Mouse (Mus musculus) midbrain, embryonic 13.5 days (tissue): ENCODE data around the gene Kri1. TPM values are rescaled to one million over a fixed set of nuclear protein-coding genes. Genes with fewer than 3 reads are reported as not detected.
"Not testable (repeated sequence)": the region's sequence is repeated elsewhere in the genome, so short reads cannot be mapped to it uniquely, and the experiment has no call there.

ENCODE experiments used
- ATAC-seq: fragments of 200-750 bp; cut with Nextera tagmentation; 2 replicates; pipeline ENCODE4 v1.8.0; 2017; ENCODE audit warnings: mild to moderate bottlenecking, moderate TSS enrichment, moderate library complexity
- H3K27ac ChIP-seq: fragments of 300-500 bp; sonication (generic); 2 replicates; pipeline ENCODE4 v1.5.1; 2015; ENCODE audit warnings: inconsistent platforms, mild to moderate bottlenecking, moderate library complexity
- H3K27me3 ChIP-seq: fragments of 300-500 bp; sonication (generic); 2 replicates; pipeline ENCODE4 v1.6.1; 2015; ENCODE audit warnings: mild to moderate bottlenecking, inconsistent platforms
- H3K36me3 ChIP-seq: fragments of 300-500 bp; sonication (generic); 2 replicates; pipeline ENCODE4 v1.6.1; 2015; ENCODE audit warnings: mild to moderate bottlenecking, inconsistent platforms
- H3K4me1 ChIP-seq: fragments of 300-500 bp; sonication (generic); replicated peaks from 2 replicates; pipeline ENCODE4 v1.6.1; 2015; ENCODE audit warnings: inconsistent platforms
- H3K4me2 ChIP-seq: fragments of 300-500 bp; sonication (generic); replicated peaks from 2 replicates; pipeline ENCODE4 v1.6.1; 2015; ENCODE audit warnings: moderate library complexity, mild to moderate bottlenecking, inconsistent platforms
- H3K4me3 ChIP-seq: fragments of 300-500 bp; sonication (generic); replicated peaks from 2 replicates; pipeline ENCODE4 v1.5.1; 2015; ENCODE audit warnings: mild to moderate bottlenecking, inconsistent platforms
- H3K9ac ChIP-seq: fragments of 300-500 bp; sonication (generic); replicated peaks from 2 replicates; pipeline ENCODE4 v1.6.1; 2015; ENCODE audit warnings: mild to moderate bottlenecking, inconsistent platforms
- H3K9me3 ChIP-seq: fragments of 300-500 bp; sonication (generic); 2 replicates; pipeline ENCODE4 v1.6.1; 2016; ENCODE audit warnings: mild to moderate bottlenecking, inconsistent platforms
- WGBS: fragments of 180-500 bp; shearing (Covaris S2); methylation state at CpG from one replicate; pipeline ENCODE4 v1.1.7; 2015; 5-methylcytosine and 5-hydroxymethylcytosine counted together
- polyA plus RNA-seq: library from polyadenylated mRNA; unstranded; fragments of >200 nt; fragmentation: Nextera tagmentation; extraction: Ambion mirVana; gene quantifications from 2 replicates; pipeline ENCODE4 v1.2.1, GENCODE M21; 2015

The Kri1 gene
- polyA plus RNA-seq, 1 experiment from 2014 or later: 21.6 TPM

DNA sequence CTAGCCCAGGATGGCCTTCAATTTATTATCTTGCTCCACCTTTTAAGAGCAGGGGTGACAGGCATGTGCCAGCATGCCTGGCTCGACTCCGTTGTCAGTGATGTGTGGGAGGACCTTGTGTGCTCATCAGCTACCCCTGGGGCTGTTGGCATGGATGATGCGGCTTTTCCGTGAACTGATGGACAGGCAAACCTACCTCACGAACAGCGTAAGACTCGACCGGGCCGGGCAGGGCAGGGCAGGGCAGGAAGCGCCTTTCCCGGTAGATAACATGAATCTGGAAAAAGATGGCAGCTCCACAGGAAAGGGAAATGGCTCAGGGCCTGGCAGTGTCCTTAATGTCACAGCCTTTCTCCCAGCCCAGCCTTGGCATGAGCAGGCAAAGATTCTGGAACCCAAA, 36.5 kb upstream of the Kri1 start:
- no peak overlapping the region for H3K4me2 ChIP-seq
- no peak overlapping the region for H3K27ac ChIP-seq
- WGBS: 95% methylated on average over 11 of the region's 11 CpGs
- no peak overlapping the region for H3K4me3 ChIP-seq
- H3K27me3 ChIP-seq: no peaks in the 10 kb centered on the region
- ATAC-seq: no peak
- no peak overlapping the region for H3K9ac ChIP-seq
- no peaks in the 10 kb centered on the region for H3K9me3 ChIP-seq
- H3K4me1 ChIP-seq: peaks cover 24% of the 10 kb centered on the region
- H3K36me3 ChIP-seq: 0 out of 2 replicates have a peak, but pooled peaks cover 3% of the 10 kb centered on the region

GRCm38 (mm10) chr9:21322917-21323297, 35.1 kb upstream of the Kri1 start:
- H3K9ac ChIP-seq, H3K27ac ChIP-seq, H3K27me3 ChIP-seq, H3K9me3 ChIP-seq, H3K36me3 ChIP-seq, H3K4me2 ChIP-seq, ATAC-seq, H3K4me3 ChIP-seq: not testable (repeated sequence)
- WGBS: 93% methylated on average over 8 of the region's 8 CpGs
- peaks cover 24% of the 10 kb centered on the region for H3K4me1 ChIP-seq

- no peaks in the 10 kb centered on the region for H3K9me3 ChIP-seq
- no peaks in the 10 kb centered on the region for H3K27me3 ChIP-seq
- H3K4me3 ChIP-seq: peak overlapping the region; percentile 78; the same call in 1 of the 2 replicates
- peak overlapping the region; percentile 93 for H3K4me2 ChIP-seq
- H3K9ac ChIP-seq: peak overlapping the region; percentile 80; the same call in 1 of the 2 replicates
- ATAC-seq: no peak
- H3K4me1 ChIP-seq: peaks cover 24% of the 10 kb centered on the region
- H3K27ac ChIP-seq: no peak overlapping the region
- 85% methylated on average over 19 of the region's 19 CpGs for WGBS
- 0 out of 2 replicates have a peak, but pooled peaks cover 3% of the 10 kb centered on the region for H3K36me3 ChIP-seq
Measured at GRCm38 (mm10) chr9:21322211-21322916, 34.6 kb upstream of the Kri1 start.

DNA sequence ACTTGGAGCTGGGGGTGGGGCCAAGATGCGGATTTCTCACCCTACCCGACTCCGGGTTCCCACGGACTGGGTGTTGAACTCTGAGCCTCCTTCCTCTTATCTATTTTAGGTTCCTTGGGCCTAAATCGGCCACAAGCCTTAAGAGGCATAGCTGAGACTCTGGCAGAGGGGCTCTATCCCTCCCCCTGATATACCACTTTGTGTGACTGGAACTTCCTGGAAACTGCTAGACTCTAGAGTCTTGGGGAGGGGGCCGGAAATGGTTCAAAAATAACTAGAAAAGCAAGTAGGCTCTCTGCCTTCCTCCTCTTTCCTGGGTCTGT, 33.7 kb upstream of the Kri1 start:
- ATAC-seq: no peak
- Histone ChIP-seq H3K36me3 (0 out of 2 replicates have a peak, but pooled peaks cover 3% of the 10 kb centered on the region), H3K9ac (peak overlapping the region; percentile 80), H3K27me3 (no peaks in the 10 kb centered on the region), H3K27ac (no peak overlapping the region), H3K4me1 (peaks cover 24% of the 10 kb centered on the region), H3K4me2 (peak overlapping the region; percentile 93), H3K9me3 (no peaks in the 10 kb centered on the region), H3K4me3 (peak overlapping the region; percentile 78)
- WGBS: 20% methylated on average over 6 of the region's 6 CpGs

- Histone ChIP-seq H3K36me3 (0 out of 2 replicates have a peak, but pooled peaks cover 3% of the 10 kb centered on the region), H3K4me1 (peaks cover 24% of the 10 kb centered on the region), H3K9me3 (no peaks in the 10 kb centered on the region), H3K9ac (peak within 1 kb of the TSS; percentile 80), H3K27me3 (no peaks in the 10 kb centered on the region), H3K4me2 (peak within 1 kb of the TSS; percentile 93), H3K4me3 (peak within 1 kb of the TSS; percentile 78), H3K27ac (peak within 1 kb of the TSS; percentile 61)
- ATAC-seq: peak; percentile 93
- WGBS: under 1% methylated on average over 52 of the region's 52 CpGs
Measured at GRCm38 (mm10) chr9:21320619-21321512, 33.1 kb upstream of the Kri1 start, which contains the start of gene Slc44a2. TSS of gene Slc44a2 (plus strand) at chr9:21320698.

DNA sequence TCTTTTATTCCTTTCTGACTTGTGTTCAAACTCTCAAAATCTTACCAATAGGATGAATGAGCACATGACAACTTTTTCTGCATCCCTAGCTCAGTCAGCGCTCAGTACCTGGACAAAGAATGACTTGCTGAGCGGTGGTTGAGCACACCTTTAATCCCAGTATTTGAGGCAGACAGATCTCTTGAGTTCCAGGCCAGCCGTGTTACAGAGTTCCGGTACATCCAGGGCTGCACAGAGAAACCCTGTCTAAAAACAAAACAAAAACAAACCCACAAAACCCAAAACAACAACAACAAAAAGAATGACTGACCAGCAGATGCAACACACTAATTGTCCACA, 32.5 kb upstream of the Kri1 start:
- Histone ChIP-seq H3K27me3 (no peaks in the 10 kb centered on the region), H3K9ac (peak overlapping the region; percentile 80), H3K27ac (no peak overlapping the region), H3K4me3 (peak overlapping the region; percentile 78), H3K4me1 (peaks cover 24% of the 10 kb centered on the region), H3K4me2 (peak overlapping the region; percentile 93), H3K36me3 (0 out of 2 replicates have a peak, but pooled peaks cover 3% of the 10 kb centered on the region), H3K9me3 (no peaks in the 10 kb centered on the region)
- WGBS: 25% methylated on average over 4 of the region's 4 CpGs
- peak; percentile 72 for ATAC-seq

DNA sequence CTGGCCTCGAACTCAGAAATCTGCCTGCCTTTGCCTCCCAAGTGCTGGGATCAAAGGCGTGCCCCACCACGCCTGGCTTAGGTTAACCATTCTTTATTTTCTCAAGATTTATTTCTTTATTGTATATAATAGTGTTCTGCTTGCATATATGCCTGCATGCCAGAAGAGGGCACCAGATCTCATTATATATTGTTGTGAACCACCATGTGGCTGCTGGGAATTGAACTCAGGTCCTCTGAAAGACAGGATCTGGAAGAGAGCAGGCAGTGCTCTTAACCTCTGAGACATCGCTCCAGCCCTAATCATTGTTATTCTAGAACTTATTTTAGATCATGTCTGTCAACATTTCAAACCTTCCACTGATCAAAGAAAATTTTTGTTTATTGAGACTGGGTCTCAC, 31.7 kb upstream of the Kri1 start:
- no peaks in the 10 kb centered on the region for H3K9me3 ChIP-seq
- no peaks in the 10 kb centered on the region for H3K27me3 ChIP-seq
- H3K27ac ChIP-seq: no peak overlapping the region
- H3K9ac ChIP-seq: no peak overlapping the region
- no peak overlapping the region for H3K4me3 ChIP-seq
- WGBS: 90% methylated on average over 4 of the region's 4 CpGs
- H3K4me2 ChIP-seq: no peak overlapping the region
- H3K36me3 ChIP-seq: 0 out of 2 replicates have a peak, but pooled peaks cover under 1% of the 10 kb centered on the region
- no peak for ATAC-seq
- H3K4me1 ChIP-seq: peaks cover 24% of the 10 kb centered on the region

DNA sequence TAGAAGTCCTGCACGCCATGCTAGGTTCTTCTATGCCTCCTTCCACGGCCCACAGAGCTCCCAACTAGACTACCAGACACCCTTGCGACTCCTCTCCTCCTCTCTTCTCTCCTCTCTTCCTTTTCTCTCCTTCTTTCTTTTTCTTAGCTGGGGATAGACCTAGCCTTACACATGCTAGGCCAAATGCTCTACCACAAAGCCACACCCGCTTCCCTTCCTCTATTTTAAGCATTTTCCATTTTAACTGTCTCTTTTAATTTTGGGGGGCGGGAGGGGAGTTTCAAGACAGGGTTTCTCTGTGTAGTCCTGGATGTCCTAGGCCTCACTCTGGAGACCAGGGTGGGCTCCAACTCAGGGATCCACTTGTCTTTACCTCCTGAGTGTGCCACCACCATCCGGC, 31.0 kb upstream of the Kri1 start:
- H3K36me3 ChIP-seq: no peaks in the 10 kb centered on the region
- no peak overlapping the region for H3K4me3 ChIP-seq
- ATAC-seq: no peak
- H3K9me3 ChIP-seq: no peaks in the 10 kb centered on the region
- no peak overlapping the region for H3K4me2 ChIP-seq
- WGBS: 93% methylated on average over 6 of the region's 6 CpGs
- H3K27me3 ChIP-seq: no peaks in the 10 kb centered on the region
- no peak overlapping the region for H3K9ac ChIP-seq
- peaks cover 24% of the 10 kb centered on the region for H3K4me1 ChIP-seq
- H3K27ac ChIP-seq: no peak overlapping the region

DNA sequence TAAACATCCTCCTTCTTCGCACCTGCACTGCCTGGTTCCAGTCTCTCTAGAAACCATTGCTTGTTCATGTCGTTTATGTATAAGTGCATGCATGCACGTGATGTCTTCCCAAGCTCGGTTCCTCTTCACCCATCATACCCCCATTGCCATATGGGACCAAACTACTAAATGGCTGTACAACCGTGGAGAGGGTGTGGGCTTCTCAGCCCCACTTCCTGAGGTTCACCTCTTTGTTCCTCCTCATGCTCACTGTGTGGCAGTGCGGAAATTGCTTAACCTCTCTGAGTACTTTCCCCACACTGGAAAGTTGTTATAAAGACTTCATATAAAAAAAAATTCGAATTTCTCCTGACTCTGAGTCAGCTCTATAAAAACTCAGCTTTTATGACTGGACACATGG, 28.9 kb upstream of the Kri1 start:
- Histone ChIP-seq H3K27ac (no peak overlapping the region), H3K27me3 (peaks cover 10% of the 10 kb centered on the region), H3K4me2 (no peak overlapping the region), H3K36me3 (no peaks in the 10 kb centered on the region), H3K9me3 (no peaks in the 10 kb centered on the region), H3K4me3 (no peak overlapping the region), H3K4me1 (peaks cover 11% of the 10 kb centered on the region), H3K9ac (no peak overlapping the region)
- ATAC-seq: no peak
- WGBS: 81% methylated on average over 7 of the region's 7 CpGs

DNA sequence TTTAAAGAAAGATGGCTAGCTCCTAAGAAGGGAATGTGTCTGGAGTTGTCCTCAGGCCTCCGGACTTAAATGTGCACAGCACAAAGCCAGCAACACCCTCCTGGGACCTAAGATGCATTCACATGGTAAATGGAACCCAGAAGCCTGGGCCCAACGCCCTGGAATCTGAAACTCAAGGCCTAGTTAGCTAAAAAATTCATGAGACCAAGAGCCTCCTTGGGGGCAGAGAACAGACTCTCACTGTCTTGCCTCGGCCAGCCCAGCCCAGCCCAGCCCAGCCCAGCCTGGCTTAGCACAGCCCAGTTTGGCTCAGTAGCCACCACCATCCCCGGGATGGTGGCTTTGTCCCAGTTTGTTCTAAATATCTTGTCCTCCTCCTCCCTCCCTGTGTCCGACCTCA, 27.7 kb upstream of the Kri1 start:
- H3K4me1 ChIP-seq: peaks cover 3% of the 10 kb centered on the region; the same call in 1 of the 2 replicates
- H3K9ac ChIP-seq: no peak overlapping the region
- no peak for ATAC-seq
- H3K9me3 ChIP-seq: no peaks in the 10 kb centered on the region
- no peaks in the 10 kb centered on the region for H3K36me3 ChIP-seq
- WGBS: 57% methylated on average over 5 of the region's 5 CpGs
- H3K4me2 ChIP-seq: no peak overlapping the region
- no peak overlapping the region for H3K4me3 ChIP-seq
- H3K27me3 ChIP-seq: peaks cover 18% of the 10 kb centered on the region
- no peak overlapping the region for H3K27ac ChIP-seq

DNA sequence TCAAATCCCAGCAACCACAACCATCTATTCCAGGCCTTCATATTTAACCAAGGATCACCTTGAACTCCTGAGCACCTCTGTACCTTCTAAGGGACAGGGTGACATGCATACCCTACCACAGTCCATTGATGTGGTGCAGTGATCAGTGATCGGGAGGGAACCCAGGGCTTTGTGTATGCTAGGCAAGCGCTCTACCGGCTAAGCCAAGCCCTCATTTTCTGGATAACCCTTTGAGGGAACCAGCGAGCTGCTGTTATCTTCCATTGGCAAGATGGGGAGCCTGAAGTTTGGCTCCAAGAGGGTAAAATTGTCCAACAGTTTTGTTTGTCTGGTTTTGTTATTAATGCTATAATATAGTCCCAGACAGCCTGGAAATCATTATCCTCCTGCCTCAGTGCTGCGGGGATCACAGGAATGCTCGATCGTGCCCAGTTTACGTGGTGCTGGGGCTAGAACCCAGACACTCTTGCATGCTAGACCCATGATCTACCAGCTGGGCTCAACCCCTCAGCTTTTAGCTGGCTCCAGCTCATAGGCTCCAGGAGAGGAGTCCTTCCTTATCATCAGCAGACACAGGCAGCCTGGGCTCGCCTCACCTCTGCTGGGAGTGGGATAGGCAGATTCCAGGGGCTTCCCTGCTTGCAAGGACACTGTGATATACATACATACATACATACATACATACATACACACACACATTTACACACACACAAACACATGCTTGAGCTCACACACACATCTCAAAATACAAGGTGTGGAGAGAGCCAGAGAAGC, 26.8 kb upstream of the Kri1 start:
- peaks cover 3% of the 10 kb centered on the region; the same call in 1 of the 2 replicates for H3K4me1 ChIP-seq
- H3K9ac ChIP-seq: no peak overlapping the region
- no peak overlapping the region for H3K4me3 ChIP-seq
- 91% methylated on average over 9 of the region's 9 CpGs for WGBS
- no peaks in the 10 kb centered on the region for H3K36me3 ChIP-seq
- H3K27ac ChIP-seq: no peak overlapping the region
- ATAC-seq: no peak
- peaks cover 18% of the 10 kb centered on the region for H3K27me3 ChIP-seq
- H3K4me2 ChIP-seq: no peak overlapping the region
- H3K9me3 ChIP-seq: no peaks in the 10 kb centered on the region
